Mouse (Mus musculus) retina, embryonic 14.5 days (tissue): ENCODE measurements at regions not wholly inside any gene's neighbourhood (a gene's known extent, or its start where the extent isn't known, plus 50 kb on each side); places are given as distances from the start of the nearest gene placed in this dataset.
A peak's percentile ranks its signal among the peaks of the same experiment; 100 is the strongest.

Experiments used
- DNase-seq: peaks from one replicate; pipeline ENCODE4 v3.0.0-alpha.2; 2015; ENCODE audit warnings: low spot score

DNA sequence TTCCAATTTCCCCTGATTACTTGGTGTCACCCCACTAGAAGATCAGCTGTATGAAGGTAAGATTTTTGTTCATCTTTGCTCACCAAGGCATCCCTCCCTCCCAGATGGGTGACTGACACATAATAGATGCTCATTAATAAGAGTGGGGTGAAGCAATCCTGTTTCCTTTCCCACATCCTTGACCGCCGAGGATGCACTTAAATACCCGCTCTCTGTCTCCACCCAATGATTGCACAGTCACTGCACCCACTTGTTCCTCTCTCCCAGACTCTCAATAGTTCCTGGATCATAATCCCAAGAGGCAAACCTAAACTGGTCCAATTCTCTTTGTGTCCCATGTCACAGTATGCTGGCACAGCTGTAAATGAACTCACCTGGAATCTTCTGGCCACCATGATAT lies 86.4 kb upstream of the Ccn6 start:
- DNase-seq = no peak

DNA sequence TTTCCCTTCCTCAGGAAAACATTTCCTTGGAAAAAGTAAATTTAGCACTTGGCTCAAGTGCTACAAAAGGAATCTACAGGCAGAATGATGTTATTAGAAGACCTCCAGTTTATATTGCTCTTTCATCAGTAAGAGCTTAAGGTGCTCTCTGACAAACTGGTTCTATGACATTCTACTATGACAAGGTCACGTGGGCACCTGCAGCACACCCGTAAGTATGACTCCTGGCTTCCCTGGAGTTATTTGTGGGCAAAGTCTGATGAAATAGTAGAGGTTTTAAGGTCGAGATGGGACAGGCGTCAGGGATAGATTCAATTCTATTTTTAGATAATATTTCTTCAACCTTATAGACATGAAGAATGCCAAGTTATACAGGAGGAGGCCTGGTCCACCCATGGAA lies 84.9 kb upstream of the Ccn6 start:
- no peak for DNase-seq

DNA sequence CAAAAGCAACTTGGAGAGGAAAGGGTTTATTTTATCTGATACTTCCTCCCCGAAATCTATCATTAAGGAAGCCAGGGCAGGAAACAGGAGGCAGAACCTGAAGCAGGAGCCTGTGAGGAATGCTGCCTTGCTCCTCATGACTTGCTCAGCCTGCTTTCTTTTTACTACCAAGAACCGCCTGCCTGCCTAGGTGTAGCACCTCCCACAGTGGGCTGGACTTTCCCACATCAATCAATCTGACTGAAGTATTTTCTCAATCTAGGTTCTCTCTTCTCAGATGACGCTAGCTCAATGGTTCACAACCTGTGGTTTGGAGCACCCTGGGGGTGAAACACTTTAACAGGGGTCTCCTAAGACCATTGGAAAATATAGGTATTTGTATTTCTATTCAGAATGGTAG lies 83.4 kb upstream of the Ccn6 start:
- no peak for DNase-seq

DNA sequence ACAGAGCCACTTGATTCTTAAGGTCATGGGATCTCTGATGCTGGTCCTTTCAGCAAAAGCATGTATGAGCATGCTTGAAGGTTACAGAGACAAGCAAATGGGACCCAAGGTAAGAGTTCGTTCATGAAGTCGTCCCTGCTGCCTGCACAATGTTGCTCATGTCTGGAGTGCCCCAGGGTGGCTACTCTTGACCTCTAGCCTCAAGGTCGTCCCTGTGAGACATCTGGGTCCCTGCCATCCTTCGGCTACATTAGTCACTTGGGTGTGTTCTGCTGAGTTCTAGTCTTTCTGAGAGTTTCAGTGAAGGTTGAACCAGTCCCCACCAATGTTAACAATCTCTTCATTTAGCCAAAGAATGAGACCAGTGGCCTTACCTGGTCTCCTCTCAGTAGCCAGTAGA lies 81.5 kb upstream of the Ccn6 start:
- DNase-seq = no peak

DNA sequence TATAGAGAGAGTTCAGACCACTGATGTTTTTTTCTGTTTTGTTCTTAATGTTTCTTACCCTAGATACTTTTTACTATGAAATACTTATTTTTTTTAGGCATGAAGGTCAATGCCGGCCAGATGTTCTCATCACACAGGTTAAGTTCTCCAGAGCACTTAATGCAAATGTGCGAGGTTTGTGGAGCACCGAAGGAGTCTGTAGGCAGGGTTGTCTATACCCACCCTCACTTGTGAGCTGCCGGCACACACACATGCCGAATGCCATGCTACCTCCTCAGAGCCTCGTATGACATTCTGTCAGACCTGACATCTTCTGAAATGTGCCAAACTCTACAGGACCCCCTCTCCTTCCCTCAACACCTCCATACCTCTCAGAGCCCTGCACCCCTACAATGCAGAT lies 80.5 kb upstream of the Ccn6 start:
- no peak for DNase-seq

DNA sequence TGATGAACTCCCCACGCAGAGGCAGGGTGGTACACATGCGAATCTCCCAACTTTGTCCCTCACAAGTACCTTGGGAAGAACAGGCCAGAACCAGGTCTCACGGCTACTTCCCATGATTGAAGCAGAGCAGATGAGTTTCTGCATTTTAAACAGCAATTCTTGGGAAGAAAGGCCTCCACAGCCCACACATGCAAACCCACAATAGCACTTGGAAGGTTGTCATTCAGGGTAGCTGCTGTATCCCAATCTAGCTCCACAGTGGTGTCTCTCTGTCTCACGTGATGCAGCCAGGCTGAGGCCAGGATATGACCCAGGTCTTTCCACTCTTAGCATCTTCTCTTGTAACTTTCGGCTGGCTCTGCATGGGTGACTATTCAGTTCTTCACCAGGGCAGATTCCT lies 78.8 kb upstream of the Ccn6 start:
- DNase-seq = no peak

DNA sequence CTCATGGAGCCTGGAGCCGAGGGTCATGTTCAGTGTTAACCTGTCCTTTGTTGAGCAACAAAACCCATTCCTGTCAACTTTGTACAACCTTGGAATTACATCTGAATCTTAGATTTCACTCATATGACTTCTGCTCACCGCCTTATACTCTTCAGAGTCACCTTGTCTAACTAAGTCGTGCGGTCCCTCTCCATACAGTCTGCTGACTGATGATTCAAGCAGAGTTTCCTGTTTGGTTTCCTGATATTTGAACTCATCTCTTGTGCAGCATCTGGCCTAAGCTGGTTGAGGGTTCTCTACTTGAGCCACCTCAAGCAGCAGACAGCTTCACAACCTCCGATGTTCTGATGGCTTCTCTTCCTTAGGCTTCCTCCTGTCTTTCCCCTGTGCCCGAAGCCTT lies 78.3 kb upstream of the Ccn6 start:
- DNase-seq = no peak

DNA sequence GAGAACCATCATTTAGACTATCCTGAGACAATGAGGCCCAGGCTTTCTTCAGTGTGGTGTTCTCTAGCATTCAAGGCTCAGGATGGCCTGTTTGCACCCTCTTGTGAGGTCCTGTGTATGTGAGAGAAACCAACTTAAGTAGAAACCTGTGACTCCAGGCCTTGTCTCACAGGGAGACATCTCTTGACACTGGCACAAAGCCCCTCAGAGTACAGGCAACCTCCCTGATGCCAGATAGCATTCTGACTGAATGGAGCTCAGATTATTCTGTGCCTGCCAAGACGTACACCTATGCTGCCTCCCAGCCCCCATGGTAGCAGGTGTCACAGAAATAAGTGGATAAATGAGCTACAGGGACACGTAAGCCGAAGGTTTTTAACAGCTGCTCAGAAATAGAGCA lies 77.9 kb upstream of the Ccn6 start:
- DNase-seq = no peak

DNA sequence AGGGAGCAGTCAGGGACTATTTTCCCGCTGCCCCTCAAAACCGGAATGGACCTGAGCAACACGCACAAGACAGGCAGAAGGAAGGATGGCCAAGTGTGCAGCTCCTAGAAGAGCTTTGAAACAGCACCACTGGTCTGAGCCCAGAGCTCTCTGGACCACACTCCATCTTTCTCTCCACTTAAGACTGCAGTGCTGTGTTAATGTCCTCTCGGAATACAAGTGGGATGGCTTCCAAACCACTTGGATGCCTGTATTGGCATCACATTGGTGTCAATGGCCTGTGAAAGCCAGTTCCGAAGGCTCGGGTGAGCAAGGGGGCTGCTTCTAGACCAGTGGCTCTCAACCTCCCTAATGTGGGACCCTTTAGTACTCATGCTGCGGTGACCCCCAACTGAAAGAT lies 77.4 kb upstream of the Ccn6 start:
- DNase-seq = no peak

DNA sequence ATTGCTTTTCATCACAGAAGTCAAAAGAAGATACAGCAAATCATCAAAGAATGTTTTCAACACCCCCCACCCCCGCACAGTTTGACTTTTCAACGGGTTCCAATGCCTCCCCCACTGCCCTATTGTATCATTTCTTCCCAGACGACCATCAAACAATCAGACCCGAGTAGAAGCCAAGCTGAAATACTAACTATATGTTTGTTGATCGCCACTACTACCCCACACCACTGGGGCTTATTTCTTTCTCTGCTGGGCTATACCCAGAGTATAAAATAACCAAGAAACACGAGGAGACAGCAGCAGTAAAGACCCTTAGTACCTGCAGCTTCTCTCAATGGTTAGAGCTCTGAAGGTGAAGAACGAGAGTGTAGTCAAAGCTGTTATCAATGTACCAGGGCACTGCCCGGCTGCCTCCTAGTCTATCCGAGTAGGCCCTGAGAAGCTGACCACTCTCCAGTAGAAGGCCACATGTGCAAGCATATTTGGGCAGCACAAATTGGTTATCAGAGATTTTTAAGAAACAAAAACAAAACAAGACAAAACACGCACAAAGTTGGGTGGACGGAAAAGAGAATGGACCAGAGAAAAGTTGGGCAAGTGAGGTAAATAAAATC lies 76.7 kb upstream of the Ccn6 start:
- no peak for DNase-seq

DNA sequence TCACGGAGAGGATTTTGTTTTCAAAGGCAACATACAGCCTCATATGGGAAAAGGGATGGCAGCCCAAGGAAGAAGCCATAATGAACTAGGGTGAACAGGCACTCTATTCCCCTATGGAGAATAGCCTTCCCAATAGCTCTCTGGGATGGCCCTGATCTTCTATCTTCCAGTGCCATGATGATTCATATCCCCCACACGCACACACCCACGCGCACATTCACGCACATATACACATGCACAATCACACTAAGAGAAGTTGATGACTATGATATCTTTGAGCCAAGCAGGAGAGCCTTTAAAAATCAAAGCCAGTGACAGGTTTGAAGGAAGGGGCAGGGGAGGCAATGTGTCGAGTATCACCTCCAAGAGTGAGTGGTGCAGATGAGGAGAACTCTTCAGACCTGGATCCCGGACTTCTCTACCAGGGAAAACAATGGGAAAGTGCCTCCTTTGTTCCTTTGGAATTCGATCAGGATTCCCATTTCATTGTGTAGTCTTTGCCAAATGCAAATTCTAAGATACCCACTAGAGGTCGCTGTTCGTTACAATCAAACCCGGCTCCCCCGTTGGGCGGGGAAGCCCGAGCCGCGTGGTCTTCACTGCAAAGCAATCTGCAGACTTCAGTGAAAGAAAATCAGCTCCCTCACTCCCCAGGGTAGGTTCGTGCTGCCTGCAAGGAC lies 76.0 kb upstream of the Ccn6 start:
- DNase-seq = peak; percentile 95

DNA sequence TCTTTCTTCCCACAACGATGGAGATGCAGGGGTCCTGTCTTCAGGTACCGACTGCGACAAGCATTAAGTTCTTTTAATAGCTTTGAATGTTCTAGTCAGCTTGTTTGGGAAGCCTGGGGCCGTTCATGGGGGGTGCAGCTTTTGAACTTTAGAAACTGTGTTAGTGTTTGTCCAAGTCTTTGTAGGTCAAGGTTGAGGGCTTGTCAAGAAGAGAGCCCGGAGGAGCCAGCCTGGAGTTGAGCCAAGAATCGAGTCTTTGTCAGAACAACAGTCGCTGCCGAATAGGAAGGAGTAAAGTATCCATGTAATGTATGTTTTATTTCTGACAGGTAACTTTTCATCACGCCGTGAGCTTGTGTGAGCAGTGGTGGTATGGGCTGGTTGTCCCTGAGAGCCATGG lies 75.0 kb upstream of the Ccn6 start:
- DNase-seq = no peak

DNA sequence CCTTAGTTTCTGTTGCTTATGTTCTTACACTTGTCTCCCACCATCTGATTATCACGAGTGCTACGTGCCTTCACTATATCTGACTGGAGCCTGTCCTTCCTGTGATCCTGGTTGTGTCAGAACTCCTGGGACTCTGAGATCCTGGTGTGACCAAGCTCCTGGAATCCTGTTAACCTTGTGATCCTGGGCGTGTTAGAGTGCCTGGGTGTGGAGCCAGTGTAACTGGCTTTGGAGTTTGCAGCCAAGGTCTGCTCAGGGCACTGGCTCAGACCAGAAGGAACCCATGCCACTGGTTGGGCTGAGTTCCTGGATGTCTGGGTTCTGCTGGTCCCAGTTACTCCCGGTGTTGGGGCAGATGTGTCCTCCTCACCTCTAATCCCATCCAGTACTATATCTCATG lies 74.0 kb upstream of the Ccn6 start:
- DNase-seq = no peak

DNA sequence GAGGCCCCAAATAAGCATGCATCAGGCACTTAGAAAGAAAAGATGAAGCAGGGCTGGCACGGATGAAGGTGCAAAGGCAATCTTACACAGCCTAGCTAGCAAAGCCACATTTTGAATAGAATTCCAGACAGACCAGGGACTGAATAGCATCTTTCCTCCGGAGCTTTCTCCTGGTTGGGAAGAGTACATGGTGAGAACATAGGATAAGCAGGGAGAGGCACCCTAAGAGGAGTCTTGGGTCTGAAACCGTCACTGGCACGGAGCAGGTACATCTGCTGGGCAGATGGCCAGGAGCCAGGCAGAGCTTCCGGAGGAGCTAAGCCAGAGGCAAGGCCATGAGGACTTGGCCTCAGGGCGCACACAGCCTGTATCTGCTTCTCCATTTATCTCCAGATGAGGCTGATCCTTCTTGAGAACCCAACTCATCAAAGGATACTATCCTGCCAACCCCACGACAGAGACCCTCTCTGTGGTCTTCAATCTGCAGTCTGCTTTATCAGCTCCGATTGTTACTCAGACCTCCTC lies 70.4 kb upstream of the Ccn6 start:
- no peak for DNase-seq

DNA sequence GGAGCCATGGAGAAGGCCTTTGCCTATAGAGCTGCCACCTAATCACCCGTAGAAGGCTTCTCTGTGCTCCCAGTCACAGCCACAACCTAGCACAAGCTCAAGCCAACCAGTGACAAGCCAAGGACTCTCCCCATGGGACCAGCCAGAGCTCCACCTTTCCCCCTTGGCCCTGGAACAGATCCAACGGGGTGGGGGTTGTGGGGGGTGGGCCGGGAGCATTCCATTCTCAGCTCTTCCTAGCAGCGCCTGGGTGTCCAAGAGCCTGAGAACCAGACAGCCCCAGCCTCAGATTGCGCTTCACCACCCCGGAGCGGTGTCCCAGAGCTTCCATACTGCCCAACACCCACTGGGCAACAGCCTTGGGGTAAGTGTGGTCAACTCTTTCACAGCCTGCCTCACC lies 69.6 kb upstream of the Ccn6 start:
- no peak for DNase-seq

DNA sequence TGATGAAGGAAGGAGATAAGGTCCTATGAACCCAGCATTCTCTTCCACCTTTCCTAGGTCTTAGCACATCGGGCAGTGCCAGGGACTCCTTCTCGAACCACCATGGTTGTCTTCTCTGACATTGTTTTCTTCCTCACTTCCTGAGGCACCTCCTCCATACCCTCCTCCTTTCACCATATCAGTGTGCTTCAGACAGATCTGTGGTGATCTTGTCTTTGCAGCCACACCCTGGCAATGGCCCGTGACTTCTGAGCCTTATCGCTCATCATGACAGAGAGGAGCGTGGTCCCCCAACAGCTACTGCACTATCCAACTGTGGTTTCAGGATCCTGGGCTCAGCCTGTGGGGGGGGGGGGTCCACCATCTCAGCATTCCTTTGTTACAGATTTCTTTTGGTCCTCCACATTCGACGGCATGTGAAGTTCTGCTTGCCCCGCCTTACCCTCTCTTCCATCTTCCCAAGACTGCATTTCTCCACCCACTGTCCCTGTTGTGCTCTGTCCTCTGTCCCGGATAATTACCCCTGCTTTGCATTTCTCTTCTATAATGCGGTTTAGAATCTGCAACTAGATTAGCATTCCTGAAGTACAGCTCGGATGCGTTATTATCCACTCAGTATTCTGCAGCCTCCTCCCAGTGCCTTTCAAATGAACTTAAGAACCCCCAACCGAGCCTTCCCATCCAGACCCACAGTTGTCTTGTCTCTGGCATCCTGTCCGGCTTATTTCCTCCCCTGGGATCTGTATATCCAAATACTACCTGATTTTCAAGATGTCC lies 67.2 kb upstream of the Ccn6 start:
- DNase-seq = no peak

DNA sequence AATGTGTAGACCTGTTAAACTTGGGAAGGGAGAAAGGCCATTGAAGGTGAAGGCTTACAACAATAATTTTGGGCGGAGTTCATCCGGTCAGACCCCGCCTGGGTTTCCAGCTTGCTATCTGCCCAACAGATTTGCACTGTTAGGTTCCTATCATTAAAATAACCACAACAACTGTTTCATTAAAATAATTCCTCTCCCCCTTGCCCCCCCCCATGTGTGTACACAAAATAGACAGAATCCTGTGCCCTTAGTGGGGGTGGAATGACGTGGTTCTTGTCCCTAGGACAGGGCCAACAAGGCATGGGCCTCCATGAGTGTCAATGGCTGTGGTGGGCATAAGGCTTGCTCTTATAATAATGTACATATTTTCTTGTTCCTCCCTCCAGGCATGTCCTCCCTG lies 65.6 kb upstream of the Ccn6 start:
- DNase-seq = no peak

DNA sequence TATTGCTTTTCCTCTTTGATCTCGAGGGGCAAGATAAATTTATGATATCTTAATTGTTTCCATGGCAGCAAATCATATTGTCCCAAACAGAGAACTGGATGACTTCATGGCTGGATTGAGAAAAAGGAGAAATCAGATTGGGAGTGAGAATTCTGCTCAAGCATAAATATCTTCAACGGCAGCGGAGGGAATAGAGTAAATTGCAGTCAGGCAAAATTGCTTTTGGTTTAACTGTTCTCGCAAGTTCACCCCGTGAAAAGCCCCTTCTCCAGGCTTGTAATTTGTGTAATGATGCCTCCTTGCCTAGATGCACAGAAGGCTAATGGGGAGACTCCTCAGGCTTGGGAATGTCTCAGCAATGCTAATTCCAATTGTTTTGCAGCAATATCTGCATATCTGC lies 64.4 kb upstream of the Ccn6 start:
- DNase-seq = no peak

DNA sequence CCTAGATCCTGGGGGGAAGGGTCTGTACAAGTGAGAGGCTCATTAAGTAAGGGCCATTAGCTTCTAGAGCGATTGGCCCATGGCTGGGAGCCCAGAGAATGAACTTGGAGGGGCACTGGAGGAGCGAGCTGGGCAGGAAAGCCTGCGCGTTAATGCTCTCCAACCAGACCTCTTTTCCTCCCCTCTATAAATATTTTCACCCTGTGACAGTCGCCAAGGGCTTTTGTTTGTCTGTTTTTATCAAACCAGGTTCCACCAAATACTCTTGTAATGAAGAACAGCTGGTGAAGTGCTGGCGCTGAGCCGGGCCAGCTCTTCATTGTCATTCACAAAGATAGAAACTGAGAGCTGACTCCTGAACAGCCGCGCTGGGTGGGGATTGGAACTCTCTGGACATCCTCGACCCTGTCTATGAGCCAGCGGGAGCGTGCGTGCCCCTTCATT lies 63.9 kb upstream of the Ccn6 start:
- peak; percentile 17 for DNase-seq

DNA sequence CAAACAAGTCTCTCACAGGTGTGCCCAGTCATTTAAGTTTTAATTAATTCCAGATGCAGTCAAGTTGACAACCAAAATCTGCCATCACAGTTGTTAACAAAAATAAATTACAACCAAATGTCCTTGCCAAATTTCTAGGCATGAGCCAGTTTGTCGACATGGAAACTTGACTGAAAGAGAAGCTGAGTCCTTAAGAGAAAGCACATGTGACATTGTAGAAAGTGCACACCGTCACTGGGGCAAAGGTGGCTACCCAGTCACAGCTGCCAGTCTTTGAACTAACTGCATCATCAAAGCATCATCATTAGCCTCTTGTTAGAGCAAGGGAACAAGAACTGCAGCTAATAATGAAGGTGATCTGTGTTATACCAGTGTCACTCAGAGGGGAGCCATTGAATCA lies 62.9 kb upstream of the Ccn6 start:
- DNase-seq = no peak

DNA sequence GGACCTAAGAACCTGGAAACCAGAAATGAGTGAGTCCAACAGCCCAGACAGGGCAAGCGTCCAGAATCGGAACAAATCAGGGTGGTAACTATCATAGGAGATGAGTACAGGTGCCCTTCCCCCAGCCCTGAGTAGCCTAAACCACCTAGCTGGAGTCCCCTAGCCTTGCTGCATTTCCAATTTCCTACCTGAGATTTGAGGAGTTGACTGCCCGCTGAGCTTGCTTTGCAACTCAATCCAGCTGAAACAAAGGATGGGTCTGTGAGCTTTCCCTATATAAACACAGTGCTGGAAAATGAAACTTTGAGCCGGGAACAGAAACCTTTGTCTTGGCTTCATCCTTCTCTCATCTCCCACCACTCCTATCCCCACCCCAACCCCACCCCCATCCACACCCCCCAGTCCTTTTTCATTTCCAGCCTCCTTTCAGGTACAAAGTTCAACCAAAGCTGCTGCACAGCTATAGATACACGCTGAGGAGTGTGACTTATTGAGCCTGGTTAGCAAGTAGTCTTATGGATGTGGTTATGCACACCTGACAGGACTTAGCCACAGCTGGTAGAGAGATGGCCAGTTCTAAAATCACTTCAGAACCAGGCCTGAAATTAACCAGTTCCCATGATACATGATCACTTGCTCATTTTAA lies 61.0 kb upstream of the Ccn6 start:
- DNase-seq = no peak

DNA sequence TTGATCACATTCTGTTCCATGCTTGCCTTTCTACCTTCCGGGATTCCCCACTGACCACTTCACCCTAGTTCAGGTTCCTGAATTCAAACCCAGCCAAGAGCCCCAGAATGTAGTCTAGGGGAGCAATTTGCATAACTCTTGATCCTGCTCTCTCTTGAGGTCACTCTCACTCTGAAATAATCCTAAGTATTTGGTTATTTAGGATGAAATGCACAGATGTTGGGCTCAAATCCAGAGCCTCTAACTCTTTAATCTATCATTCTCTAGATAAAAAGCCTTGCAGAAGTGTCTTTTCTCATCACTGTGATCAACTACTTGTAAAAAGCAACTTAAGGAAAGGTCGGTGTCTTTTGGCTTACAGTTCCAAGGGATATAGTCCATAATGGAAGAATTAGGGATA lies 57.4 kb upstream of the Ccn6 start:
- DNase-seq = no peak

DNA sequence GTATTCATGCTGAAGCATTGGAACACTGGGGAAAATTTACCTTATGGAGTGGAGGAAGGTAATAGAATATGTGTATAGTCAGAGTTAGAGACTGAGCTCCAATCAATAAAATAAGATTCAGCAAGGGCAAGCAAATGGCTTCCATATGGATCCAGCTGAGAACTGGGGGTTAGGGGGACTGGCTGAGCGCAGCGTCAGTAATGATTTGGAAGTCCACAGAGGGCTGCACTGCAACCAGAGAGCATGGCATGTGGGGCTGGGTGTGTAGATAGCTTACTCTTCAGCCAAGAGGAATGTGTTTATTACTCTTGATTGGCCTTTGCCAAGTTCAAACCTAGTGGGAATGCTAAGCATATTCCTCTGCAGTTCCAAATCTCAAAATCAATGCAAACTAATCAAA lies 55.8 kb upstream of the Ccn6 start:
- DNase-seq = no peak
